Mouse (Mus musculus) cerebellum, postnatal 4 days (tissue): ENCODE results near the gene Nlrp1b.

Experiments used
- DNase-seq, 2 experiments: peaks; one replicate each; pipeline ENCODE4 v3.0.0; 2022; ENCODE audit warnings: low spot score in 2 of 2, mixed read lengths in 1 of 2

The Nlrp1b gene

DNA sequence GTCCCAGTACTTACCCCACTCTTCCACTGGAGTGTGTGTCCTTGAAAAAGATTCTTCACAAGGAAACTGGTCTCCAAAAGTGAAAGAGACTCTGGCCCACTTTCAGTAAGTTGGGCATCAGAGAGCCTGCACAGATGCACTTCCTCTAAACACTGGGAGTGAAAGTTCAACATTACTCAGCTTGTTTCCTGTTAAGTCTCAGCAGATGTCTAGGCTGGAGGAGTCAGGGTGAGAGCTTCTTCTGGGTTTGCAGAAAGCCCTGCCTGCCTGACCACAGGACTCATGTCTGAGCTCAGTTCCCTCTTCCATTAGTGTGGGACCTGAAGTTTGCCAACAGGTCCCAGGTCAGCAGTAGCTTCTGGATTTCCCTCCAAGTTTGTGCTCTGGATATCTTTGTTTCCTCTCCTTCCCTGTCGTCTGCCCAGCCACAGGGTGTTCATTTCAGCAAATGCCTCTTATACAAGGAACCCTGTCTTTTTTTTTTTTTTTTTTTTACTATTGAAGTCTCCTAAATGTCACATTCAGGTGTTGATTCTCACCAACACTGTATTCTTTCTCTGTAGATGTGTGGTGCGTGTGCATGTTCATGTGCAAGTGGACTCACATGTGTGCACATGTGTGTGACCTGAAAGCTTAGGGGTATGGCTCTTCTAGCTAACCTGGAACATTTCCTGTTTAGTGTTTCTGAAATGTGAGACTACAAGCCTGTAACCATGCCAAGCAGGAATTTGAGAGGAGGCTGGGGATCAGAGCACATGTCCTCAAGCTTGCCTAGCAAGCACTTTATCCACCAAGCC, at the start of gene Nlrp1b:
TSS of gene Nlrp1b (minus strand) at position 50 of the 797 bp plus-strand sequence.
- DNase-seq, result no peak

DNA sequence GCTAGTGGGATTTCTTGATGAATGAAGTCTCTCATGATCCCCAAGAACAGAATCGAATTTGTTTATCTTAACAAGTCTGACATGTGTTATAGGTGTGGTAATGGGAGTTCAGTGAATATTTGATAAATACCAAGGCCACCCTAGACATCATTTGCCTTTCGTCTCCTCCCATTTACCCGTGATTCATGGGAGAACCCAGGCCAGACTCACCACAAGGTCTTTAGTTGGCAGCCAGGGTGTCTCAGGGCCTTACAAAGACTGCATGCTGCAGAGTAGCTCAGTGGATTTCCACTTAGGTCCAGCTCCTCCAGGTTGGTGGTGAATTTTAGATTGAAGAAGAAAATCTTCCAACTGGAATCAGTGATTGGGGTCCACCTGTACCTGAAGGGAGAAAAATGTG, 30.5 kb upstream of the Nlrp1b start:
- DNase-seq, result no peak

DNA sequence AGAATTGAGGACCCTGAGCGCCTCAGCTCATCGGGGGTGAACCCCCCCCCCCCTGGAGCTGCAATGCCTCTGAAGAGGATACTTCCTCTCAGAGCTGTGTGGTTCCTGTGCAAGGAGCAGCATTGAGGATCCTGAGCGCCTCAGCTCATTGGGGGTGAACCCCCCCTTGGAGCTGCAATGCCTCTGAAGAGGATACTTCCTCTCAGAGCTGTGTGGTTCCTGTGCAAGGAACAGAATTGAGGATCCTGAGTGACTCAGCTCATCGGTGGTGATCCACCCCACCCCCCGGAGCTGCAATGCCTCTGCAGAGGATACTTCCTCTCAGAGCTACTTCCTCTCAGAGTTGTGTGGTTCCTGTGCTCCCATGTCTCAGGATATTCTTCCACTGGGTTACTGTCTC, 20.8 kb upstream of the Nlrp1b start:
- DNase-seq, result no peak

DNA sequence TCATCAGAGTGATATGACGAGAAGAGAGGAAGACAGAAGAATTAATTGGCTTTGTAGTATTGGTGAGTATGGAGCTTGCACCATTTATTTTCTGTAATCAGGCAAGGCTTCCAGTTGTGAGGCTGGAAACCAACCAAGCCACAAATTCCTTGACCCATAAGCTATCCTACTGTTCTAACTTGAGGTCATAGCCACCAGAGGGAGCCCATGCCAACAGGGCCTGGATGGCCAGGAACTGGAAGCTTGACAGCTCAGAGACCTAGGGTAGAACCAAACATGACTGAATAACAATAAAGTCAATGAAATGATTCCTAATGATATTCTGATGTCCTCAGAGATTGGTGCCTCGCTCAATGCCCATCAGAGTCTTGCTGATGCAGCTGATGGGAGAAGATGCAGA, 5.9 kb downstream of the Nlrp1b start:
- DNase-seq, result no peak

DNA sequence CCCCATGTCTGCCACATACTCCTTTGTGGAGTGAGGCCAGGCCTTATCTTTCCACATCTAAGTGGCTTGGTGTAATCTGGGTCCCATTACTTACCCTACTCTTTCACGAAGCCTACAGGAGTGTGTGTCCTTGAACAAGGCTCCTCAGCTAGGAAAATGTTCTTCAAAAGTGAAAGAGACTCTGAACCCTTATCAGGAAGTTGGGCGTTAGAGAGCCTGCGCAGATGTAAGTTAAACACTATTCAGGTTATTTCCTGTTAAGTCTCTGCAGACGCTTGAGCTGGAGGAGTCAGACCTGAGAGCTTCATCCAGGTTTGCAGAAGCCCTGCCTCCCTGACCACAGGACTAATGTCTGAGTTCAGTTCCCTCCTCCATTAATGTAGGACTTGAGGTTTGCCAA, 27.8 kb downstream of the Nlrp1b start:
- DNase-seq, result no peak

DNA sequence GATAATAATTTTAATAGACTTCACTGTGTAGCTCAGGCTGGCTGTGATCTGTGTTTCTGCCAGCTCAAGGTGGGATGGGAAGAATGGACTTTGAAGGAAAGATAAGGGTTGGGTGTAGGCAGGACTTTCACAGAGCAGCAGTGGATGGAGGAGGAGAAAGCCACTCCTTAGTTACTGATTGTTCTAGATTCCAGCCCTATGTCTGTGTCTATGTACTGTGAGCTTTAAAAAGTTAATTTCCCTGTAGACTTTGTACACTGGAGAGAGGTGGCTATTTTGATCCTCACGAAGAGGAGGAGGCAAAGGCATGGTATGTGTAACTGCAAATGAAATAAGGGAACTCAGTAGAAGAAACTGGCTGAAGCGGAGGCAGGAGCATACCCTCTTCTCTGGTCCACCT, 31.2 kb downstream of the Nlrp1b start:
- no peak for DNase-seq

DNA sequence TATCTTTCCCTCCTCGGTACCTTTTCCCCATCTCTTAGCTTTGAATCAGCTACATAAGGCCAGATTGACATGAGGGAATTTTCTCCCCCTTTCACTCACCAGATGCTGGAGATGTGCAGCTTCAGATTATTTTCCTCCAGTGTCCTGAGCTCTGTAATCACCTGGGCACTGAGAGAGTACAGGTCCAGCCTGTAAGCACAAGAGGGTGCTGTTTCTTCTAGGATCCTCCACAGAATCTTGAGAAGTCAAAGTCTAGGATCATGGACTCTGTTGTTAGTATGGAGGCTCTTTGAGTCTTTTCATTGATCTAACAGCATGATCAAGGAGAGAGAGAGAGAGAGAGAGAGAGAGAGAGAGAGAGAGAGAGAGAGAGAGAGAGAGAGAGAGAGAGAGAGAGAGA, 60.9 kb downstream of the Nlrp1b start:
- DNase-seq, result no peak

DNA sequence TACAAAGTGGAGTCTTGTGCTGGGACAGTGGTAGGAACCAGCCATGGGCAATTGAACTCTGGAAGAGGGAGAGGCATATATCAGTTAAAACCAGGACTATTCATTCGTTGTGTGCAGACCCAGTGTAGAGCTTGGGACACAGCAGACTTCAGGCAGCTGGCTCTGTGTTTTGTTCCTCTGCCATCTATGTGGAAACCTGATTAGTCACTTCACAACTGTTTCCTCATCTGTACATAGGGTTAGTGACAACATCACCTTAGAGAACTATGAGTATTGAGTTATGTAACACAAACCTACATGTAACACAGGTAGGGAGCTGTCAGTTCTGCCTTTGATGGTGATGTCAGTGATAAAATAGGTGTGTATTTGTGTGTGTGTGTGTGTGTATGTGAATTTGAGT, 66.4 kb downstream of the Nlrp1b start:
- no peak for DNase-seq

DNA sequence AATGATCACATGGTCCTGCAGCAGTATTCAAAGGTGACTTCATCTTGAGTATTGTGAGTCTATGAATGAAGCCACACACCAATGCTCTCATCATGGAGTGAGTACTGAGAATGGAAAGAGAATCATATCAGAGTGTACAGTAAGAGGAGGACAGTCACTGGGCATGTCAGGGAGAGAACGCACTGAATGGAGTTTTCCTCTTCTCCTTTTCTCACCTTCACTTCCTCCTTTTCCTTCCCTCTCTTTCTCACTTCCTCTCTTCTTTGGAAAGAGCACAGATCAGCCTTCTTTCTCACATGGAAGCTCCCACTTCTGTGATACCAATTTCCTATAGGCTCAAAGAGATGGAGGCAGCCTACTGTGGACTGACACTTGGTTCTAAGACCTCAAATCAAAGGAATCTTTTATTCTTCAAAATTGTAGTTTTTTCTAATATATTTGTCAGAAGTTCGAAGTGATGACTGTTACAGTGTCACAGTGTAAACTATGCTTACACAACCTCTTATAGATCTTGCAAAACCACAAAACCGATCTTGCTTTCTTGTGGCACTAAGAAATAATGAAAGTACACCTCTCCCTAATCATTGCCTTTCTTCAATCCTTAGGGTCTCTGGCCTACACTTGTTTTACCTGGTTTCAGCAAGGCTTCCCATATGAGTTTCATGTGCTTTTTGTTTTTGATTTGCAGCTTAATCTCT, 70.9 kb downstream of the Nlrp1b start:
- no peak for DNase-seq

DNA sequence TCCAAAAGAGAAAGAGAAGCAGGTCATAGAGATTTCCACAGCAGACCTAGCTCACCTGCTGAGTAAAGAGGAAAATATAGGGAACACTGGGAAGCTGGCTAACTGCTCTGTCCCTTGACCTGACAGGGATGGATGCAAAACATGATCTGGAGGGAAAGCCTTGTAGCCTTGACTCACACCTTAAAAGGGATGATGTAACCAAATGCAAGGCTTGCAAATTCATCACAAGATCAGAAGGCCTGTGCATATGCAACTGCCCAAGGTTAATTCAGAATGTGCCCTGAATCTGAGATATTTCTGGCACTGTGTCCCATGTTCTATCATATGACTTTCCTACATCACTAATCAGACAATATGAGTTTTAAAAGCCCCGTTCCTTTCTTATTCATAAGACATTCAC, 75.3 kb downstream of the Nlrp1b start:
- no peak for DNase-seq

DNA sequence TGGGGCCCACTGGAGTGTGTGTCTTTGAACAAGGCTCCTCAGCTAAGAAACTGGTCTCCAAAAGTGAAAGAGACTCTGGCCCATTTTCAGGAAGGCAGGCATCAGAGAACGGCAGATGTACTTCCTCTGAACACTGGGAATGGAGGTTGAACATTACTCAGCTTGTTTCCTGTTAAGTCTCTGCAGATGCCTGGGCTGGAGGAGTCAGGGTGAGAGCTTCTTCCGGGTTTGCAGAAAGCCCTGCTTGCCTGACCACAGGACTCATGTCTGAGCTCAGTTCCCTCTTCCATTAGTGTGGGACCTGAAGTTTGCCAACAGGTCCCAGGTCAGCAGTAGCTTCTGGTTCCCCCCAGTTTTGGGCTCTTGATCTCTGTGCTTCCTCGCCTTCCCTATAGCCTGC, 85.9 kb downstream of the Nlrp1b start, which contains the start of gene Nlrp1a:
TSS of gene Nlrp1a (minus strand) at position 44 of the 400 bp plus-strand sequence.
- no peak for DNase-seq

DNA sequence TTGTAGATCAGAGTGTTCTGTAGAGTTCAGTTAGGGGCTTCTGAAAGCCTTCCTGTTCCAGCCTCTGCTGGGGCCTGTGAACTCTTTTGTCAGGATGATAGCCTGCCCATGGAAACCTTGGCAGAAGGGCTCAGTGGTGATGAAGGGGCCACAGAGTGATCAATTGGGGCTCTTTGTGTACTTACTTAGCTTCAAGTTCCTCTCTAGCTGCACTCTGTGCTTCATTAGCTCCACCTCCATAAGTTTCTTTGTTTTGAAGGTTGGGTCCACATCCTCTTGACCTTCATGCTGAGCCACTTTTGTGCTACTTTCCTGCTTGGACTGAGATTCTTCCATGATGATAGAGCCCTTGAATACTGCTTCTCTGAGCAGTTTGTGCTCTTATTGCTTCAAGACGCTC, 88.5 kb downstream of the Nlrp1b start:
- DNase-seq, result no peak

DNA sequence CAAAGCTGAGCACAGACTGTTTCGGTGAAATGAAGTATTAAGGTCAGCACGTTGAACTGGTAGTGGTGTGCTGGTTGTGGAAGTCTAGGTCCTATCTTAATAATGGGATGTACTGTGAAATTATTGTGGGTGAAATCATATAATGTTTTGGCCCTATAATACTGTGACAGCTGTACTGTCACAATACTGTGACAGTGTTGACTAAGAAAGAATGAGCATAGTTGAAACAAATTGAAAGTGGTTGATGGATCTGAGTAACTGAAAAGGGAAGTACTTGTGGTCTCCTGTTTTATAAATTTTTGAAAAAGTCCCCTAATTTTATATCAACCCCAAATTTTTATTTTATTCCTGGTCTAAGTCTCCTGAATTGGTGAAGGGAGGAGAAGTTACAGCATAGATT, 123.4 kb downstream of the Nlrp1b start:
- no peak for DNase-seq

DNA sequence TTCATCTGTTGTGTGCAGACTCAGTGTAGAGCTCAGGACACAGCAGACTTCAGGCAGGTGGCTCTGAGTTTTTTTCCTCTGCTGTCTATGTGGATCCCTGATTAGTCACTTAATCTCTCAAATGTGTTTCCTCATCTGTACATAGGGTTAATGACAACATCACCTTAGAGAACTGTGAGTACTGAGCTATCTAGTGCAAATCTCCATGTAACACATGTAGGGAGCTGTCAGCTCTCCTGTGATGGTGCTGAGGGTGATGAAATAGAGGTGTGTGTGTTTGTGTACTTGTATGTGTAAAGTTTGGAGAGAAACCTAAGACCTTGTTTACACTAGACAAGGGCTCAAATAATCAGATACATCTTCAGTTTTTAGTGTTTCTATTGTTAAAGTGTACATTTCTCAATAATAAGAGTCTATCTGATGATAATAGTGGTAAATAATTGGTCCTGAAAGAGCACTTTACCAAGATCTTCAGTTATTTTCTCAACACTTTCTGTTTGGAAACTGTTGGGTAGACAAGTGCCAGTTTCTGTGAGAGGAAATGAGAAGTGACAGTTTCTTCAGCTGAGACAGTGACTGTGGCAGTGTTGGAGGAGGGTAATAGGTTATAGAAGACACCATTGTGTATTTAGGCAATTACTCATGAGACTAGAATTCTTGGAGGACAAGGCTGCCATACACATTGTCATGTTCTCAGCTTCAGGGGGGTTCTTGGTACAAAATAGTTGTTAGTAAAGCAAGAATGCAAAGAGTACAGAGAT, 124.1 kb downstream of the Nlrp1b start:
- no peak for DNase-seq

DNA sequence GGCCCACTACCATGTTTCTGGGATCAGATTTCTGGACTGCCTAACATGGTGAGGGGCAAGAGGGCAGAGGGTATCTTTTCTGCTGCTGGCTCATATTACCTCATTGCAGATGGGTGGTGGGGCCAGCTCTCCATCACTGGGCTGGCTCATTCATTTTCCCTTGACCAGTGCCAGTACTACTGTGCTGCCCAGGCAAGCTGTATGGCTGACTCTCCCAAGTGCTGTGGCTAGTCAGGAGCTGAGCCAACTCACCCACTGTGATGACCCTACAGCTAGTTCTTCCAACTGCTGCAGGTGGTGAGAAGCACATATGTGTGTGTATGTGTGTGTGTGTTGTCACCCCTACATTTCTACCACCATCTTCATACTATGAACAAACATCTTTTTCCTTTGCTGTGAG, 126.6 kb downstream of the Nlrp1b start:
- DNase-seq, result no peak
